Mouse (Mus musculus) retina, postnatal 7 days (tissue): ENCODE measurements around the gene Huwe1.

Source experiments
- DNase-seq: peaks from one replicate; pipeline ENCODE4 v3.0.0-alpha.2; 2012; ENCODE audit warnings: low read depth, low spot score

Gene Huwe1

DNA sequence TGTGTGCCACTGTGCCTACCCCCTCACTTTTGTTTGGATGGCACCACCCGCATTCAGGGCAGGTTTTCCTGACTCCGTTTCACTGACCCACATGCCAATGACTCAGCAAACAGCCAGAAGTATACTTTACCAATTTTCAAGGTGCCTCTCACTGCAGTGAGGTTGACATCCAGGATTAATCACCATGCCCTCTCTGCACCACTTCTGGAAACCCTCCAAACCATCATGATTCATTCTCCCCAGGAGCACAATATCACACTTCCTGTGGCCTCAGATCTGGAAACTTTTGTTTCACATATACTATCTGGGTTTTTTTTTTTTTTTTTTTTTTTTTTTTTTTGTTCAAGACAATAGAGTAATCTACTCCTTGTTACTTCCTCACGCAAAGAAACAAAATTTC lies 150.6 kb downstream of the Huwe1 start:
- no peak for DNase-seq
